Mouse (Mus musculus): ENCODE data around the gene Sh3bp5.

GRCm38 (mm10) chr14:31420562-31420961 lies 15.3 kb downstream of the Sh3bp5 start:
- TF ChIP-seq CTCF (IDR thresholded peaks at IDR 0.05; ENCODE audit: borderline replicate concordance, control insufficient read depth, extremely low read depth, insufficient read depth, low read length, poor library complexity): no peak
- TF ChIP-seq POLR2A (IDR thresholded peaks at IDR 0.05; ENCODE audit: control insufficient read depth, extremely low read depth, insufficient read depth, low read length, poor library complexity): no peak

Data from thymus, adult 2 months (tissue).